Mouse (Mus musculus) kidney, adult 18-20 months (tissue): ENCODE measurements around the gene Elmod1.

Source experiments
- DNase-seq: peaks from one replicate; pipeline ENCODE4 v3.0.0; 2021

The Elmod1 gene

DNA sequence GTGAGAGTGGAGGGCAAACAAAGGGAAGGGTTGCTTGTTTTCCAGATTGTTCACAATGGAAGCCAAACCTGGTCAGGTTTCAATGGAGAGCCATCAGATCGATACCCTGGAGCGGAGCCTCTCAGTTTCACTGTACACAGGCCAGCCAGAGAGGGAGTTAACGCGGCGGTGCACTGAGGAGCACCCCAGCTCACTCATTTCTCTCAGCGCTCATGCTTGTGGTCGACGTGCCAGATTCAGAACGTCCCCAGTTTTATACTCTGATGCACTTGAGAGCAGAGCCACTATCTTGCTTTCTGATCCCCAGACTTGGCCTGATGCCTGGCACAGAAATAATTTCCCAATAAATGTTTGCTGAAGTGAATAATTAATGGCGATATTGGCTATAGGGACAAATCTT, 68.3 kb downstream of the Elmod1 start:
- no peak for DNase-seq

DNA sequence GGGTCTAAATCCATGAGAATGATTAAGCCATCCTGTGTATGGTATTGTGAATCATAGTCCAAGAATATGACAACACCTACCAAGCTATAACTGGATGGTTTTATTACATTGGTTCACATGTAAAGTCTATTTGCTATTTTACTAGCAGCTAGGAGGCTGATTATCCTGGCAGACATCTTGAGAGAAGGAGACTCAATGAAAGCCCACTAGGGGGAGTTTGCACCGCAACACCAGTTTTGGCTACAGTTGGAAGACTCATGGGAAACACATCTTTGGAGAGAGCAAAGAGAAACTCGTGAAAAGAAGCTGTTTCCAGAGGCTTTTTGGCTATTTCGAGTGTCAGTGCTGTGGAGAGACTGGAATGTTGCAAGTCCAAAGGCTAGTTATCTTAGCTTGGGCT, 69.7 kb downstream of the Elmod1 start:
- no peak for DNase-seq

DNA sequence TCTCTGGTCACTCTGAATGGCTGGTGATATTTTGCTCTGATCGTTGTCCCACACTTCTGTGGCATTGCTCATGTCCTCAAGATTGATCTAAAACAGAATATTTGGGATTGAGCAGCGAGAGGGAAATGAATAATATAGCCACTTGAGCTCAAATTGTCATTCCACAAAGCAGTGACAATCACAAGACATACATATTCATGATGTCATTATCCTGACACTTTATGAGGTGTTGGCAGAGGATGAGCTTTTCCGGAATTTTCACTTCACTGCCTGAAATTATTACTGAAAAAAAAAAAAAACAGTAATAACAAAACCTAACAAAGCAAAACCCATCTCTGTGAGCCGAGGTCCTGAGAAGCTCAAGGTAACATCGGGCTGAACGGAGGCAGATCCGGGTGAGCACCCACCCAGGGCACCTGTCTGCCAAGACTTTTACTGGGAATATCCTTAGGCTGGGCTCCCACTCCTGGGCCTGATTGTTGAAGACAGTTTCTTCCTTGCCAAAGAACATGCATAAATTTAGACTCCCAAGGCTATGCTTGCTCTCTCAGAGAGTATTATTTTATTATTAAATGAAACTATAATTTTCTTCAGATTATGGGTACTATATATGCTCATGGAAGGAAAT, 71.8 kb downstream of the Elmod1 start:
- no peak for DNase-seq

DNA sequence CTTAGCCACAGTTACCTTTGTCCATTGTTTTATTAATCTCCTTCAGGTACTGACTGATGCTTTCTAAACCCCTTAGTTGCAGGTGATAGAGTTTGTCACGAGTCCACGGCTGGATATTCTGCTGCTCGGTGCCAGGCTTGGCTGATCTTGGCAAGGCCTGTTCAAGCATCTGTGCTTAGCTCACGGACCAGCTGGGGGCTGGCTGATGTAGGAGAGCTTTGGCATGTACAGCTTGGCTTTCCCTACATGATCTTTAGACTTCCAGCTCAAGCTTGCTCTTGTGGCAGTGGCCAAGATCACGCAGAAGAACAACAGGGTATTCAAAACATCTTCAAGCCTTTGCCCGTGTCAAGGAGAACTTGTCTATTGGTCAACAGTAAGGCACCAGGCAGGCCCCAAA, 75.3 kb downstream of the Elmod1 start:
- no peak for DNase-seq

DNA sequence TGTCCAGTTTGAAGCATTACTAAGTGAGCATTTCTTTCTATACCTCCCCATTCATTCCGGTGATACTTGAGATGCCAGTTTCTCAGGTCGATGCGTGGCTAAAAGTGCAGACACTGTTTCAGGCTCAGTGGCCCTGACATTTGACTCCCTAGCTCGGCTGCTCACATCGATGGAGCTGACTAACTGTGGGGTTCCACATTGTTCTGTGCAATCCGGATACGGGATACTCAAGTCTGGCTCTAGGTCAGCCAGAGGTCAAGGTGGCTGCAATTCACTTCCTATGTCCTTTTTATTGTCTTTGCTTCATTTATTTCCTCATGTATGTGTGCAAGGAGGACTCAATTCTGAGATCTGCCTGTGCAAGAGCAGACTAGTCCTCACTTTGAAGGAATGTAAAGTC, 79.3 kb downstream of the Elmod1 start:
- no peak for DNase-seq

DNA sequence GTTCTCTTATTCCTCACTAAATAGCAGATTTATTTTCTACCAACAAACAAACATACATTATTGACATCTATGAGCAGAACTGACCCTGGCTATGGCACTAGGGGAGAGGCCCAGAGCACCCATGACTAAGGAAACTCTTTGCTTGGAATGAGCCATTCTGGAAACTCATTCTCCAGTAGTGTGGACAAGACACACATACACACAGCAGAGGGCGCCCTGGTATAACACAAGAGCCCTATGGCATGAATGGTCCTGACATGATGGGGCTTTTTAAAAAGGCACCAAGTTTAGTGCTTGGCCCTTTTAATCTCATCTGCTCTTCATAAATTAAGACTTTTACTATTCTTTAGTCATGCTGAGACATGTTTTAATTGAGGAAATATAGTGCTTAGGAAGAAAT, 85.0 kb downstream of the Elmod1 start:
- peak; percentile 24 for DNase-seq

DNA sequence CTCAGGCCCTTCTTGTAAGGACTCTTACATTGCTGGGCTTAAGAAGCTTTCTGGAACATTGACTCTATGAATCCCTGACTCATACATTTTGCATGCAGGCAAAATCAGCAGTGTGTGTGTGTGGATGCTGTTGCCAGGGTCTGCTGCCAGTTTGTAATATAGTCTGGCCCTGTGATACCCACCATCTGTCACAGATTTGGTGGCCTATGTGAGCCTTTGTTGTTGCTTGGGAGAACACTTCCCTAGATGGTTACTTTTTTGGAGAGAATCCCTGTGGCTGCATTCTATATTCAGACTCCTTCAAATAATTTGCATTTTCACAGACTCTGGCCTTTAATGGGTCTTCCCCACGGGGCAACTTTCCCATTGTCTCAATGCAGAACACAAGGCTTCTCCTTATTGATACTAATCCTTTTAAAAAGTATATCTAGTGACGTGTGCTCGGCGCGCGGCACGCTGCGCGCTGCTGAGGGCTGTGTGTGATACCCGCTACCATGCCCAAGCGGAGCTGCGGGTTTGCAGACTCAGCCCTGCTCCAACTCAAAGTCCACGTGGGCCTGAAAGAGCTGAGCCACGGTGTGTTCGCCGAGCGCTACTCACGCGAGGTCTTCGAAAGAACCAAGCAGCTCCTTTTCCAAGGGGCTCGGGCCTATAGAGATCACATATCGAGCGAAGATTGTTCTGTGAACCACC, 91.4 kb downstream of the Elmod1 start:
- no peak for DNase-seq

DNA sequence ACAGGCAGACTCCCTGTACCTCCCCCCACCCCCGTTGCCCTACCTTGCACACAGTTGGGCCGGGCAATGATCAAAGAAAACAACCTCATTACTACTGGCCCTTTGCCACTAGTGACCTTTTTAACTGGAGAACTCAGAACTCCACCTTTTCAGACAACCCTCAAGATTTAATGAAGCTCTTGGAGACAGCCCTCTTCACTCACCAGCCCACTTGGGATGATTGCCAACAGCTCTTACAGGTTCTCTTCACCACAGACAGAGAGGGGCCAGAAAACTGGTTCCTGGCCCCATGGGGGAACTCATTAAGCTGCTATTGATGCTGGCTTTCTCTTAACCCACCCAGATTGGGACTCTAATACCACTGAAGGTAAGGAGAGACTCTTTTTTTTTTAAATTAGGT, 97.7 kb downstream of the Elmod1 start:
- no peak for DNase-seq

DNA sequence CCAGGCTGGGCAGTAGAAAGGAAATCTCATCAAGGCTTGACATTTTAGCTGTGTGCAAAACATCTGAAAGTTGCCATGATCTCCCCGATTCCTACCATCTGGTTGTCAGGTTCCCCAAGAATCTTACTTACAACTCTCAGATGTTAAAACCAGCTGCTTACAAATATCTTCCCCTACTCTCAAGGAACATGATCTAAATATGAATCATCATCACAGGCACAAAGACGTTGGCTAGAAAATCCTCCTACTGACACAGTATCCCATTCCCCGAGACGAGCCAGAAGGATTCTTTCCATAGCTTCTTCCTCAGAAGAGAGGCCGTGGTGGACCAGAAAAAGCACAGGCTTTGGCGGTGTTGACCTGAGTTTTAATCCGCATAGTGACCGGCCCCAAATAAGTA, 101.9 kb downstream of the Elmod1 start:
- DNase-seq = no peak
